Mouse (Mus musculus) spleen, adult 2 months (tissue): ENCODE data around the gene Tspoap1. TPM values are rescaled to one million over a fixed set of nuclear protein-coding genes. Genes with fewer than 3 reads are reported as not detected.

Experiments used
- DNase-seq, 2 experiments: peaks; one replicate each; pipeline versions ENCODE4 v3.0.0 to v3.0.0-alpha.2; 2012 to 2021; ENCODE audit warnings: low spot score in 2 of 2, low read depth in 1 of 2
- H3K27ac ChIP-seq: fragments of 200-500 bp; 2 replicates; pipeline ENCODE4 v1.5.1; 2012; ENCODE audit warnings: low read length, inconsistent platforms; ENCODE audit not compliant: insufficient read depth
- H3K27me3 ChIP-seq: fragments of 200-500 bp; 2 replicates; pipeline ENCODE4 v1.6.1; 2012; ENCODE audit warnings: mild to moderate bottlenecking, moderate library complexity, low read length, inconsistent platforms; ENCODE audit not compliant: control insufficient read depth, insufficient read depth
- H3K36me3 ChIP-seq: fragments of 200-500 bp; 2 replicates; pipeline ENCODE4 v1.6.1; 2012; ENCODE audit warnings: mild to moderate bottlenecking, low read length, inconsistent platforms; ENCODE audit not compliant: control insufficient read depth, insufficient read depth
- H3K4me1 ChIP-seq: fragments of 200-500 bp; 2 replicates; pipeline ENCODE4 v1.6.1; 2011; ENCODE audit warnings: inconsistent platforms; ENCODE audit not compliant: control insufficient read depth, insufficient read depth, insufficient read length
- H3K4me3 ChIP-seq: fragments of 200-500 bp; 2 replicates; pipeline ENCODE4 v1.5.1; 2011; ENCODE audit warnings: mild to moderate bottlenecking, inconsistent platforms; ENCODE audit not compliant: insufficient read depth, insufficient read length; ENCODE audit errors: extremely low read depth
- CTCF ChIP-seq: fragments of 200-500 bp; IDR thresholded peaks from 2 replicates; pipeline ENCODE4 v1.5.1; 2011; ENCODE audit warnings: mild to moderate bottlenecking, inconsistent platforms; ENCODE audit not compliant: insufficient read depth, insufficient read length, insufficient replicate concordance; ENCODE audit errors: extremely low read depth
- POLR2A ChIP-seq: fragments of 200-500 bp; IDR thresholded peaks from 2 replicates; pipeline ENCODE4 v1.6.1; 2011; ENCODE audit warnings: low read depth, low read length, inconsistent platforms
- WGBS: fragments of 180-500 bp; shearing (Covaris S2); methylation state at CpG from one replicate; pipeline ENCODE4 v1.1.7; 2018; 5-methylcytosine and 5-hydroxymethylcytosine counted together
- polyA plus RNA-seq: library from polyadenylated mRNA; depleted of rRNA; stranded (reverse); fragments of >200 nt; gene quantifications from 2 replicates; pipeline ENCODE4 v1.2.3, GENCODE M21; 2012; rRNA removed

Gene Tspoap1
- polyA plus RNA-seq, 1 experiment = 6.2 TPM

- WGBS = 55% methylated on average over 10 of the region's 10 CpGs
- no peak for DNase-seq
- Histone ChIP-seq H3K27ac (no peak within 1 kb of the TSS), H3K4me3 (no peak within 1 kb of the TSS), H3K36me3 (no peaks in the 10 kb centered on the region), H3K27me3 (no peaks in the 10 kb centered on the region; the same call in 1 of the 2 replicates), H3K4me1 (no peaks in the 10 kb centered on the region)
- TF ChIP-seq POLR2A (no peak), CTCF (no peak)
Observed at GRCm38 (mm10) chr11:87828239-87828900, 68.0 kb downstream of the Tspoap1 start, which contains the start of gene Lpo. Gene Lpo (minus strand): TSS chr11:87828289.

Other genes starting within 250 kb of the Tspoap1 start
- not detected in 2 replicates for gene Gm11492, start 193.9 kb upstream of the Tspoap1 start, polyA plus RNA-seq
- 25.1 and 25.7 TPM in 2 replicates for gene Sept4, start 191.6 kb upstream of the Tspoap1 start, polyA plus RNA-seq
- gene Mtmr4, start 168.4 kb upstream of the Tspoap1 start, polyA plus RNA-seq = 23.8 and 28.1 TPM in 2 replicates
- gene Hsf5, start 143.4 kb upstream of the Tspoap1 start, polyA plus RNA-seq = 0.01 TPM in 1 of 2 replicates, not detected in the other
- 3.5 and 4.9 TPM in 2 replicates for gene Rnf43, start 97.8 kb upstream of the Tspoap1 start, polyA plus RNA-seq
- gene Supt4a, start 23.0 kb upstream of the Tspoap1 start, polyA plus RNA-seq = 59.1 and 62.2 TPM in 2 replicates
- 21.9 and 28.7 TPM in 2 replicates for gene Mpo, start 33.0 kb downstream of the Tspoap1 start, polyA plus RNA-seq
- gene Lpo, start 67.7 kb downstream of the Tspoap1 start, polyA plus RNA-seq = 0.02 and 0.09 TPM in 2 replicates
- gene Mks1, start 92.7 kb downstream of the Tspoap1 start, polyA plus RNA-seq = 12.6 and 13.3 TPM in 2 replicates
- 2.5 and 12.7 TPM in 2 replicates for gene Epx, start 115.0 kb downstream of the Tspoap1 start, polyA plus RNA-seq
- gene Olfr462, start 131.7 kb downstream of the Tspoap1 start, polyA plus RNA-seq = not detected in 2 replicates
- gene Olfr463, start 136.8 kb downstream of the Tspoap1 start, polyA plus RNA-seq = not detected in 2 replicates
- not detected in 2 replicates for gene Olfr464, start 160.4 kb downstream of the Tspoap1 start, polyA plus RNA-seq
- gene Dynll2, start 227.0 kb downstream of the Tspoap1 start, polyA plus RNA-seq = 28.6 and 33.8 TPM in 2 replicates